Mouse (Mus musculus): ENCODE data around the gene Tmem163.

- TF ChIP-seq CTCF (IDR thresholded peaks at IDR 0.05; ENCODE audit: low read depth) (no peak), EP300 (IDR thresholded peaks at IDR 0.05; ENCODE audit: low read depth) (no peak)
These were observed 178.6 kb downstream of the Tmem163 start for GRCm38 (mm10) chr1:127500701-127501100.
